Mouse (Mus musculus) embryonic fibroblast, embryonic 13.5 days (primary cell): ENCODE data around the gene Fam53b. TPM values are rescaled to one million over a fixed set of nuclear protein-coding genes. Genes with fewer than 3 reads are reported as not detected.

ENCODE experiments used
- H3K27ac ChIP-seq: 2 replicates; pipeline ENCODE4 v1.5.1; 2012; ENCODE audit warnings: low read length, control low read depth, inconsistent platforms; ENCODE audit not compliant: insufficient read depth
- H3K4me1 ChIP-seq: 2 replicates; pipeline ENCODE4 v1.6.1; 2011; ENCODE audit warnings: low read length; ENCODE audit not compliant: control insufficient read depth, insufficient read depth
- H3K4me3 ChIP-seq: 2 replicates; pipeline ENCODE4 v1.5.1; 2011; ENCODE audit warnings: mild to moderate bottlenecking, control low read depth, low read length; ENCODE audit not compliant: insufficient read depth
- CTCF ChIP-seq: IDR thresholded peaks from 2 replicates; pipeline ENCODE4 v1.5.1; 2011; ENCODE audit warnings: mild to moderate bottlenecking, control low read depth, low read length, moderate library complexity, borderline replicate concordance; ENCODE audit not compliant: insufficient read depth
- POLR2A ChIP-seq: IDR thresholded peaks from 2 replicates; pipeline ENCODE4 v1.6.1; 2011; ENCODE audit warnings: low read depth, mild to moderate bottlenecking, control low read depth, low read length, moderate library complexity
- polyA plus RNA-seq: library from polyadenylated mRNA; stranded (reverse); fragments of >200 nt; gene quantifications from 2 replicates; pipeline ENCODE4 v1.2.4, GENCODE M21; 2011; ENCODE audit warnings: low read depth; ENCODE audit not compliant: missing spikeins, insufficient read length

The Fam53b gene
- polyA plus RNA-seq, 1 experiment: 12.5 TPM

- Histone ChIP-seq H3K4me3 (no peak overlapping the region), H3K4me1 (no peaks in the 10 kb centered on the region), H3K27ac (no peak overlapping the region)
- TF ChIP-seq CTCF: no peak
- no peak for TF ChIP-seq POLR2A
Observed at GRCm38 (mm10) chr7:132732136-132732789, 81.4 kb downstream of the Fam53b start.

GRCm38 (mm10) chr7:132731558-132731957, 82.1 kb downstream of the Fam53b start:
- Histone ChIP-seq H3K27ac (no peak overlapping the region), H3K4me1 (no peaks in the 10 kb centered on the region), H3K4me3 (no peak overlapping the region)
- no peak for TF ChIP-seq CTCF

GRCm38 (mm10) chr7:132730510-132730909, 83.2 kb downstream of the Fam53b start:
- TF ChIP-seq POLR2A: no peak
- TF ChIP-seq CTCF: no peak
- Histone ChIP-seq H3K27ac (no peak overlapping the region), H3K4me3 (no peak overlapping the region), H3K4me1 (no peaks in the 10 kb centered on the region)

- TF ChIP-seq CTCF: no peak
- no peak for TF ChIP-seq POLR2A
- H3K27ac ChIP-seq: no peak overlapping the region
- H3K4me3 ChIP-seq: no peak overlapping the region
- H3K4me1 ChIP-seq: no peaks in the 10 kb centered on the region
Observed at GRCm38 (mm10) chr7:132729093-132729831, 84.4 kb downstream of the Fam53b start.

GRCm38 (mm10) chr7:132726106-132726861, 87.4 kb downstream of the Fam53b start:
- H3K27ac ChIP-seq: no peak overlapping the region

GRCm38 (mm10) chr7:132724501-132725062, 89.1 kb downstream of the Fam53b start:
- H3K4me1 ChIP-seq: no peaks in the 10 kb centered on the region
- no peak overlapping the region for H3K27ac ChIP-seq
- H3K4me3 ChIP-seq: no peak overlapping the region
- TF ChIP-seq POLR2A (no peak), CTCF (no peak)

More at GRCm38 (mm10) chr7:132726106-132726861, 87.4 kb downstream of the Fam53b start:
- no peak overlapping the region for H3K4me3 ChIP-seq
- no peak for TF ChIP-seq CTCF
- TF ChIP-seq POLR2A: no peak
- no peaks in the 10 kb centered on the region for H3K4me1 ChIP-seq

GRCm38 (mm10) chr7:132723906-132724305, 89.8 kb downstream of the Fam53b start:
- H3K27ac ChIP-seq: no peak overlapping the region
- TF ChIP-seq CTCF: no peak
- TF ChIP-seq POLR2A: no peak
- no peaks in the 10 kb centered on the region for H3K4me1 ChIP-seq
- no peak overlapping the region for H3K4me3 ChIP-seq

- Histone ChIP-seq H3K27ac (no peak overlapping the region), H3K4me3 (no peak overlapping the region)
- TF ChIP-seq CTCF (no peak), POLR2A (no peak)
Observed at GRCm38 (mm10) chr7:132722401-132723370, 91.0 kb downstream of the Fam53b start.

GRCm38 (mm10) chr7:132720562-132720961, 93.1 kb downstream of the Fam53b start:
- TF ChIP-seq CTCF (no peak), POLR2A (no peak)
- H3K27ac ChIP-seq: no peak overlapping the region
- no peak overlapping the region for H3K4me3 ChIP-seq
- no peaks in the 10 kb centered on the region for H3K4me1 ChIP-seq

More at GRCm38 (mm10) chr7:132722401-132723370, 91.0 kb downstream of the Fam53b start:
- no peaks in the 10 kb centered on the region for H3K4me1 ChIP-seq
